Mouse (Mus musculus): ENCODE results near the gene Pabpn1l.

- TF ChIP-seq CTCF (conservative IDR thresholded peaks at IDR 0.05; ENCODE audit: insufficient read depth, insufficient read length, low read depth, low read length) (no peak), POLR2A (IDR thresholded peaks at IDR 0.05; ENCODE audit: low read depth, low read length) (no peak)
Measured at GRCm38 (mm10) chr8:122640825-122641224, 18.3 kb upstream of the Pabpn1l start.

All from kidney, adult 2 months (tissue).